Mouse (Mus musculus) right cerebral cortex, postnatal 25 days (tissue): Measurements from ENCODE around the gene Col6a6.
A peak's percentile ranks its signal among the peaks of the same experiment; 100 is the strongest.
"Not testable (repeated sequence)": the region's sequence is repeated elsewhere in the genome, so short reads cannot be mapped to it uniquely, and the experiment has no call there.

Experiments
- DNase-seq: peaks from one replicate; pipeline ENCODE4 v3.0.0; 2022

The Col6a6 gene

DNA sequence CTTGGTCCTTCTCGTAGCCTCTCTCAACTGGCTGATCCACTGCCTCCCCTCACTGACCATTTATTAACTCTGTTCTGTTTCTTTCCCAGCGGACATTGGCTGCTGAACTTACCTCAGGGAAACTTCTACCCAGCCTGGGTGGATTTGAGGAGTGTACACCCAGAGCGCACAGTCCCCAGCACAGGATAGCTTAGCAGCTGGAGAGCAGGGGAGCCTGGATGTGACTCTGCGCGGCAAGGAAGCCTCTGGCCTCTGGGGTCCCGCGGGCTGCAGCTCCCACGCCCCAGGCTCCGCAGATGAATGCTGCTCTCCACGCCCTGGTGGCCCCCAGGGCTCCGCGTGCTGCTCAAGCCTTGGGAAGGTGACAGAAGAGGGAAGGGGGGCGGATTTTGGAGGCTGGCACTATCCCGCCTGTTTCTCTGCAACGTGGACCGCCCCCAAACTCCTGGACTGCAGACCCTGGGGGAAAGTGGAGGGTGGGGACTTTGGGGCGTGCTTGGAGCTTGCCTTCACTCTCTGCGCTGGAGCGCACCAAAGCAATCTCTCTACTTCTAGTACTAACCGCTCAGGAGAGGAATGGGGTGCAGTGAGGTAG, at the start of gene Col6a6:
Gene Col6a6, minus strand, starts transcription at position 370 of the 595 bp plus-strand sequence.
- no peak for DNase-seq

DNA sequence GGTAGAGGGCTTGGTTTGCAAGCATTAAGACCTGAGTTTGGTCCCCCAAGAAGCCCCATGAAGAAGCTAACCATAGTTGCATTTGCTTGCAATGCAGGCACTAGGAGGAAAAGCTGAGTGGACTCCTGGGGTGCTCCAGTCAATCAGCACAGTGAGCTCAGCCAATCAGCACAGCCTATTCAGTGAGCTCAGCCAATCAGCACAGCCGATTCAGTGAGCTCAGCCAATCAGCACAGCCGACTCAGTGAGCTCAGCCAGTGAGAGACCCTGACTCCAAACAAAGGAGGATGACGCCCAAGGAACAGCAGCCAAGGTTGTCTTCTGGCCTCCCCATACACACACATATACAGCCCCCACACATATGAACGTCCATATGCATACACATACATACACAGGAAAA, 48.2 kb upstream of the Col6a6 start:
- no peak for DNase-seq

DNA sequence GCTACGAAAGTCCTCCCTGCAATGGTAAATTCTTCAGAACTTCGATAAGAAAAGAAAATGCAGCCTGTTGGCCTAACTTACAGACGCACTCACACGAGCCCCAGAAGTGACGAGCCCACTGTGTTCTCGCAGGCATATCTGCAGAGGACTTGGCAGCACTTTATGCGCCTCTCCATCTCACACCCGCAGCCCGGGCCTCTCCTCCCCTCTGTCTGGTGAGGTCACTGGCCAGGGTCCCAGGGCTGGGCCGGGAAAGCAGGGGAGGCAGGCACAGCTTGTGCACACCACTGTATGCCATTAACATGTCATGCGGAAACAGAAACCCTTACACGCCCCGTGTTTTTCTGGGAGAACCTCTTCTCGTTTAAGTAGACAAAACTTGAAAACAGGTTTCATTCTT, 43.7 kb upstream of the Col6a6 start:
- DNase-seq: no peak

DNA sequence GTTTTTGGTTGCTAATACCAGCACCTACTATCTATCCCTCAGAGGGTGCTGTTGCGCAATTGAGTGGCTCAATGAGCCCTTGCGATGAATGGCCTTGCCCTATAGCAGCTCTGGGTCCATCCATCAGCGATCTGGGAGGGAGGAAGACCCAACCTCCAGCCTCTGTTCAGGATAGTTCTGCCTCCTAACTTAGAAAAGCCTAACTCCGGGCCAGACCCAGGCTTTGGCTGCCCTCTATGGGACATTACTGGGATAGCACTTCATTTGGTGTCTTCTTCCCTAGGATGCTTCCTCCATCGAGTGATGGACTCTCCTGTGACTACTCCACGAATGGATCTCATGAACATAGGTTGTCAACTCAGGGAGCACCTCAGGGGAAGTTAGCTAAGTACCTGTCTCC, 29.8 kb upstream of the Col6a6 start:
- DNase-seq: peak; percentile 65

DNA sequence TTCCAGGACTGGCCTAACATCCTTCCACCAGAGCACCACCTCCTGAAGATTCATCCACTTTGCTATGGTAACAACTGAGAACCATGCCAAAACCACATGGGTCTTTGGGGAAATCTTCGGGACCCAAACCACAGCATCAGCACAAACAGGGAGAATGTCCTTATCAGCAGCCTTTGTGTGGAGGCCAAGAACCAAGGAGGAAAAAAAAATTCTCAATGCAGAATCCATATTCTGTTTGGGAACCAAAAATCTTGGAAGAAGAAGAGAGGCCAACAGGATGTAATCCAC, 24.8 kb upstream of the Col6a6 start:
- DNase-seq: no peak

DNA sequence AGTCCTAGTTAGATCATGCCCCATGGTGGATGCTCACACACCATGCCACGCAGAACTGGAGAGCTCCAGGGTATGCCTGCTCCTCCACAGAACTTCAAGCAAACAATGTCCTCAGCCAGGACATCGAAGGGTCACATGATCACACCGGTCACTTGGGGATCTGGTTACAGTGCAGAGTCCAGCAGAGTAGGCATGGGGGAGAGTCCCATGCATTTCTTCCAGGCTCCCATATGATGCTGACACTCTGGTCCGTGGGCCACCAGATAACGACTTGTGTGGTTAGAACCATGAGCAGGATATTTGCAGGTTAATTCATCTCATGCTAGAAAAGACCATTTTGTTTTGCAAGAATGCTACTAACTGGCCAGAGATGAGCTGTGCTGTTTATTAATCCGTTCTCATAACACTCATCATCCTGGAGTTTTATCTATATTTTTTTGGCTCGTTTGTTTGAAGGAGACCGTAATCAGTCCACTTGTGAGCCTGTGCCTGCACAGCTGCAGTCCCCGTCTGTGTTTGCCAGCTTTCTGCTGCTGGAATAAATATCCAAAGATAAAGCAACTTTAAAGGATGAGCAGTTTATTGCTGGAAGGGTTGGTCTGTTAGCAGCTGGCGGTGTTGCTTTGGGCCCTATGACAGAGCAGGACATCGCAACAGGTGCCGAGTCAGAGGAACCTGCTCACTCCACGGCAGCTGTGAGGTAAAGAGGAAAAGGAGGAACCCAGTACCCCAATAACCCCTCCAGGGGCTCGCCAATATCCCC, 24.2 kb upstream of the Col6a6 start:
- DNase-seq: no peak

DNA sequence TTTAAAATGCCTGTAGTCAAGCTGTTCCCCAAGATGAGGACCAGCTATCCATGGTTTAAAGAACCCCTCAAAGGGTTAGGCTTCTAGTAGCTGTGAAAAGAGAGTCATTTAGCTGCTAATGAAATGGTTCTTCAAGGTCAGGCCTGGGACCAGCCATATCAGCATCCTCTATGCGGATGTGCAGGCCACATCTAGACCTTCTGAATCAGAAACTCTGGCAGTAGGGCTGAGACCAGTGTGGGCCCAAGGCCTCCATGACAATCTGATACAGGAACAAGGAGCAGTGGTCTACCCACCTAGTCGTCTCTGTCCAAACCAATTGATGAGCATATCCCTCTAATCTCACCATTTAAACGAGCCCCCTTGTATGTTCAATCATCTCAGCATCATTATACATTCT, 23.1 kb upstream of the Col6a6 start:
- DNase-seq: no peak

DNA sequence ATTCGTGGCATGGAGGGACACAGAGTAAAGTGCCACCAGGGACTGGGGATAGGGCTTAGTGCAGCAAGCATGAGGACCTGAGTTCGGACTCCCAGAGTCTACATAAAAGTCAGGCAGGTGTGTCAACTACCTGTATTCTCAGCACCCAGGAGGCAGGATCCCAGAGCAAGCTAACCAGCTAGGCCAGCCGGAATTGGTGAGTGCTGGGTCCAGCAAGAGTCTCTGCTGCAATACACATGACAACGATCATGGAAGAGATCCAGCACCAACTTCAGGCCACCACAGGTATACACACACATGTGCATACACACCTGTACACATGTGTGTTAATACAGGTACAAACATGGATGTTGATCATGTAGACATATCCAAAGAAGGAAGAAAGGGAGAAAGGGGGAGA, 20.4 kb upstream of the Col6a6 start:
- no peak for DNase-seq

DNA sequence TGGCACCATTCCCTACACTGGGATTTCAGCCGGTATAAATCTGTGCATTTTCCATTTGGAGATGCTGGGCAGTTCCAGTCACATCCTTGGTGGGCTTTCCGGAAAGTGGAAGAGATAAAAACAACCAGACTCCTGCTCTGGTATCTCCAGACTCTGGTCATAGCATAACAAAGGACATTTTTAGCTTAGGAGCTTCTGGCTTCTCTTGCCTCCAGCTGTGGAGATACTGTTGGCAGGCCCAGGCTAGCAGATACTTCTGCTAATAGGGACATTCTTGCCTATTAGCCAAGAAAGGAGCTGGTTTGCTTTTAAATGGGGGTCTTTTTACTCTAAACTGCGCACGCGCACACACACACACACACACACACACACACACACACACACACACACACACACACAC, 19.3 kb upstream of the Col6a6 start:
- no peak for DNase-seq

DNA sequence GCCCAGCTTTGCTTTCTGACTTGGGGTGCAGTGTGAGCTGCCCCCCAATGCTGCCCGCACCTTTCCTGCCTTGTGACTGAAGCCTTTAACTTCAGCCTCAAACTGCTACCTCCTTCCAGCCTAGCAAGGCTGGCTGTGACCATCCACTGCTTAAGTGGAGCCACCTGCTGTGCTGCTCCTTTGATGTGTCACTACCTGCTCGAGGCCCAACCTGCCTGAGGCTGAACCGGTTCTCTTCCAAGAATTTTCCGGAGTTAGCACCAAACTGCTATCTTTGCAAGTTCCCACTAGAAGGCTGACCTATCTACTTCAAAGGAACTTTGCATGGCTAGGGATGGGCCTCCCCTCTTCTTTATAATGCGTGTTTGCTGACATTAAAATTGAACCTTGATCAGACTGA, 13.4 kb upstream of the Col6a6 start:
- DNase-seq: not testable (repeated sequence)

DNA sequence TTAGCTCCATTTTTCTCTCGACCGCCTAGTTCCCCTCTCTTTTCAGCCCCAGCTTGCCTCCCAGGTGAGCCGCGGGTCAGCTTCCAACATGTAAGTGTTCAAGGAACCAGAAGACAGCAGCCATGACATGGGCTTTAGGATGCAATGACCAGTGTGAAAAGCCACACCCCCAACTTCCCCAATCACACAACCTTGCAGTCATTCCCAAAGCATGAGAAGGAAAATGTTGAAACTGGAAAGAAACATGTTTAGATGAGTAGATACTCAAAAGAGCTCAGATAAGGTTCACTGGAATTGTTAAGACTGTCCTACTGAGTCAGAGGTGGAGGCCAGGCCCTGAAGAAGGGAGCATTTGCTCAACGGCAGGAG, 11.2 kb upstream of the Col6a6 start:
- DNase-seq: no peak

DNA sequence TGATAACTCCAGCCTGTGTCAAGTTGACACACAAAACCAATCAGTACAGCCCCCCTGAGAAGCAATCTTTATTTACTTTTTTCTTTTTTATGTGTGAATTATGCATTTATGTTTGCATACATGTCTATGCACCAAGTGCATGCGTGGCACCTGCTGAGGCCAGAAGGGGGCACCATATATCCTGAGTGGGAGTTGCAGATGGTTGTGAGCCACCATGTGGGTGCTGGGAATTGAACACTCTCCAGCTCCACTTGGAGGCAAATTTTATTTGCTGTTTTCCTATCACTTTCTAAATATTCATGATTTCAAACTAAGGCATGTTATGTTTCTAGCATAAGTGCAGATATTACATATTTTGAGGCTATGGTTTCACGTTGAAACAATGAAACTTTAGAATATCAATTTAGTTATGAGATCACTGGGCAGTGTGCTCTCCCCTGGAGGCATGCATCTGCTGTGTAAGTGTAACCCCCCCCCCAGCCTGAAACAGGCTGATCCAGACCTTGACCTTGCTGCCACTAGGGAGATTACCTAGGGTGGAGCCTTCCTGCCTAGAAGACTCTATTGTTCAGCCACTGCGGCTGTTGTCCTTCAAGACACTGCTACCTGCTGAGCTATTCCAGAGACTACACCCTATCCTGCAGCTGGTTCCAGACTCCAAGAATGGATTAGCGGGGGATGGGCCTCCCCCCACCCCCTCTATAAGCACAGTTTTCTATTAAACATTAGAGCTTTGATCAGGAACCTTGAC, 10.6 kb upstream of the Col6a6 start:
- DNase-seq: no peak

DNA sequence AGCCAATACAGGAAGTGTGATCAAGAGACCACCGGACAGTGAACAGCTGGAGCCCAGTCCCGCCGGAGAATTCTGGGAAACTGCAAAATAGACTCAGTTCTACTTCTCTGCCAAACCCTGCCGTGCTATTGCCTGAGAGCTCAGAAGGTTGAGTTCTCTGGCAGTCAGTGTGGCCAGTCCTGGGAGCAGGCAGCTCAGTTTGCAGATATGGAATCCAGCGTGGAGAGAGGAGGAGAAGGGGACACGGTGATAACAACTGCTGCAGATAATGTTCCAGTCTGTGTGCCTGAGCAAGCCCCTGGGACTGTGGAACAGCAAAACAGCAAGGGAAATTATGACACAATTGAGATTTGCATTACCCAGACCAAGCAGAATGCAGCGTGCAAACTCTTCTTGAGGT, 7.6 kb upstream of the Col6a6 start:
- DNase-seq: no peak

DNA sequence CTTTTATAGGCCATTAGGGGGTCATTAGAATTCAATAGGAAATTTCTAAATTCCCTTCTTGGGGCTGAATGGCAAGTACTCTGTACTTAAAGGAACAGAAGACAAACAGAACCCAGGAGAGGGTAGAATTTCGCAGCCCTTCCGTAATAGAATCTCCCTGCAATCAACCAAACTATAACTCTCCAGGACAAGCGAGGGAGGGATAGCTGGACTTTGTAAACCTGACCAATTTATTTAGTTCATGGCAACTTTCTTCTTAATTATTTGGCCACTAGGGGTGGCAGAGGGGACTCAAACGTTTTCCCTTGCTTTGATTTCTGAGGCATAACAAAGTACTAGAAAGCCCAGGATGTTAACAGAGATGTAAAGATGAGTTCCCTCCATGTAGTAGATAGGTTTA, 6.8 kb upstream of the Col6a6 start:
- DNase-seq: no peak

DNA sequence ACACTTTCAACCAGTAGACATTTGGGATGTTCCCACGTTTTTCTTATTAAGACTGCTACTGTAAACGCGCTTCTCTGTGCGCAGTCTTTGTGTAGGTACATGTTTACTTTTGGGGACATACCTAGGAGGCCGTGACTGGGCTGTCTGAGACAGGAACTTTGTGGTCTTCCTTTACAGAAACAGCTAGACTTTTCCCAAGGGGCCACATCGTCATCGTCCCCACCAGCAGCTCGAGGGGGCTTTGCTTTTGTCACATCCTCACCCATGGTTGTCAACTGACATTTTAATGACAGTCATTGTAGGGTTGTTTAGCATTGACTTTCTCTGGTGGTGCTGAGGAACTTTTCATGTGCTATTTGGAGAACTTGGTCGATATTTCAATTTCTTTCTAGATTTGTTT, 3.3 kb upstream of the Col6a6 start:
- no peak for DNase-seq

DNA sequence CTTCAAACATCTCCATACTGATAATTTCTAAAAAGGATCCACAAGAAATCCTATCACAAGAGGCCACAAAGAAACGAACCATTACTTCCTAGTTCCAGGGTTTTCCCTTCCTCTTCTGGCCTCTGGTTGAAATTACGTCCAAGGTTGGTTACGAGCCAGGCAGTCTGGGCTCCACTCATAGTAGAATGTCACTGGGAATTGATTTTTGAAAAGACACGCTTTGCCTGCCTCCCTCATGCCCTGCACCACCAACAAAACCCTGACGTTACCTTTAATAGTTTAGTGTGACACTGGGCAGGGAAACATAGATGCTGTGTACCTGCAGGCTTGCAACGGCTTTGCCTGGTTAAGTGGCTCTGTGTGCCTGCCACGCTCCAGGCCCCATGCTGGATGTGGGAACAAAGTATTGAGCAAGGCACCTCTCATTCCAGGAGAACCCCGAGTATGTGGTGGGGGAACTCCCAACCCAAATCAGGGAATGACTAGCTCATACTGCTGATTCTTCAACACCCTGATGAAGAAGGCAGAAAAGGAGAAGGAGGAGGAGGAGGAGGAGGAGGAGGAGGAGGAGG, 798 bp downstream of the Col6a6 start:
- DNase-seq: no peak

DNA sequence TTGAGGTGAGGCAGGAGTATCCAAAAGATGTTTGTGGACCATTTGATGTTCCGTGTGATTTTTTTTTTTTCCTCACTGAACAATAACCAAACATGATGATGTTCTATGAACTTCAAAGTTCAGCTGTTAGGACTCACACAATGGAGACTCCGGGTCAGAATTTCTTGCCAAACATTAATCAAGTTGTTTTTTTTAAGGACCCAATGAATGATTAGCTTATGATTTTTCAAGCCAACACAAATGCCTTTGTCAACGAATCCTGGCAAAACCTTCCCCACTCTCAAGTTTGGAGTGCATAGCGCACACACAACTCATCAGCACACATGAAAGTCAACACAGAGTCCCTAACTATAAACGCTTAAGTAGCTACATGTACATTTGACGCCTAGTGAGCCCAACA, 7.2 kb downstream of the Col6a6 start:
- no peak for DNase-seq

DNA sequence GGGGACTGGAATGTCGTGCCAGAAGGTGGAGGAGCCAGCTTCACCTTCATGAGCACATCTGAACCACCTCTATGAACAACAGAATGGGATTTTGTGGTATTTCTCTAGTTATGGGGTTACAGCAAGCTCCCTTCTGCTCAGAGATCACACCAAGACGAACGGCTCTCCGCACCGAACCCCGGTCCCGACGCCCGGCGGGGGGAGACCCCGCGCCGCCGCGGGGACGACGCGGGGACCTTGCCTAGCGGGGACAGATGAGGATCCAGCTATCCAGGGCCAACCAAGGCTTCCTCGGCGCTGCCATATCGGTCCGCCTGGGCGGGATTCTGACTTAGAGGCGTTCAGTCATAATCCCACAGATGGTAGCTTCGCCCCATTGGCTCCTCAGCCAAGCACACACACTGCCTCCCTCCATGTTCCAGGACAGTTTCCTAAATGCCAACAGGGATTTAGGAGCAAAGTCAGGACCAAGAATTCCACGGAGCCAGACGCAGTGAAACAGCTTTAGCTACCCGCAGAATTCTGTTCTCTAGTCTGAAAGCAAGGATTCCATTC, 8.7 kb downstream of the Col6a6 start:
- no peak for DNase-seq

DNA sequence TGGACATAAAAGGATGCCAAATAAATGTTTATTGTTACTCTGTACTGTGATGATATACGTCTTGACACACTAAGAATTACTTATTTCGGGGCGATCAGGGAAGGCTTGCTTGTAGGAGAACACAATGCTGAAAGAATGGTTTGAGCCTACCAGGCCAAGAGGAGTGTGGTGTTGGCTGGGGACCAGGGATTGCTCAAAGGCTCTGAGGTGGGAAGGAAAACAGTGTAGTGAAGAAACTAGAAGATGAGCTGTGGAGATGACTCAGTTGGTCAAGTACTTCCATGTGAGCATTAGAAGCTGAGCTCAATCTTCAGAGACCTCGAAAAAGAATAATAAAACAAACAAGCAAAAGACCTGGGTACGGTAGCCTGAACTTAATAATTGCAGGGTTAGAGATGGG, 13.5 kb downstream of the Col6a6 start:
- no peak for DNase-seq

DNA sequence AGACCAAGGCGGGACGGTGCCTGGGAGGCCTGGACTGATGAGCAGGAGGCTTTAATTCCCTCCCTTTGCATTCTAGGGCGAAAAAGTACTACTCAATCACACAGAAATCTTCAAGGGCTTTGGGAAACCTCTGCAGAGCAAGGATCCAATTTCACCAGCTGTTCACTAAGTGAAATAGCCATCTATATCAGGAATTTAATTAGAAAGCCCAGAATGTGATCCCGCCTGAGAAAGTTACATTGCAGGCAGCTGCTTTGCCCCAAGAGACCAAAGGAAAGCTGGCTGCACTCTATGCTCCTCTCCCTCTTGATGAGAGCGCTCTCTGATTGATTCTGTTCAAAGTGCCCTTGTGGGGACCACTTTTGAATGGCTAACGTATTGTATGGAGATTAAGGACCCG, 16.5 kb downstream of the Col6a6 start:
- DNase-seq: no peak

DNA sequence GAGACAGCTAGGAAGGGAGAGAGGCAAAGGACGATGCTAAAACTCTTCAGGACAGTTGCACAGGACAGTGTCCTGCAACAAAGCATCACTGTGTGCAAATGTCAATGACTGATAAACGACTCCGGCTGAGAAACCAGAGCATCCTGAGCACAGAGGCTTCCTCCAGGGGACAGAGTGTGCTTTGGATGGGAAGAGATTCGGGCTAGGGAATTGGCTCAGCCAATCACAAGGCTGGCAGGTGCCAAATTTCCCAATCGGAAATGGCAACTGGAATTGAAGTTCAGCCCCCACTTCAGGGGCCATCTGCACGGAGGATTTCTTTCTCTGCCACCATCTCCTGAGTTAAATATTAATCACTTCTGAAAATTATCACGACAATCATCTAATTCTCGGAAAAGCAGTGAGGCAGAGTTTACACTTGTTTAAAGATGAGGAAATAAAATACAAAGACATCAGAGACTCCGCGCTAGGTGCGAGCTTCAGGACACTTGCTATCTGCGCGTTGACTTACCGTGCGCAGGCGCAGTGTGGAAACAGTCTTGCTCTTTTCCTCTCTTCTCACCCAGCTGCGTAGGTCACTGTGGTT, 18.9 kb downstream of the Col6a6 start:
- no peak for DNase-seq

DNA sequence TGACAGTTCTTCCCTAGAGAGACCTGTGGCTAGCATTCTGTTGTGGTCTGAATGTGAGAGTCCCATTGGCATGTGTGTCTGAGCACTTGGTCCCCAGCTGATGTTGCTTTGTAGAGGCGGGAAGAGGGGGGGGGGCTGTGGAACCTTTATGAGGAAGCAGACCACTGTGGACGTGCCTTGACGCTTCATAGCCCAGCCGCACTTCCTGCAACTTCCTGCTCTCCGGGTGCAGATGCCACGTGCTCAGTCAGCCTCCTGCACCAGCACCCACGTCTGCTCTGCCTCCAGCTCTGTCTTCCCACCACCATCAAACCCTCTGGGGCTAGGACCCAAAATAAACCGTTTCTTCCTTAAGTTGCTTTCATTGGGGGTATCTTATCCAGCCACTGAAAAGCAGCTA, 24.5 kb downstream of the Col6a6 start:
- DNase-seq: no peak

DNA sequence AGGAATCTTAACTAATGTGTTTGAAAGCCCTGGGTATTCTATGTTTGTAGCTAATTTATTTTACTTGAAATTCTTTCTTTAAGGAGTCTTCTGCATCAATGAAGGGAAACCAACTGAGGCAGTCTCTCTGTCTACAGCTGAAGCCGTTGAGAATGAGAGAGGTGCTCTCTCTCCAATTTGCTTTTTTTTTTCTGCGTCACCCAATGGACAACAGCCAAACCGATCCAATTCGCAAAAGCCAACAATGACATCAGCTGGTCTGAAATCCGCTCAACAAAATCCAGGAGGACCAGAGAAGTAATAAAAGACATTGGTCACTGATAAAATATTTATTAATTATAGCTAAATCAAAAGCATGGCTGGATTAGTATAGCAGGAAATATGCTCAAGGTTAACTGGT, 26.5 kb downstream of the Col6a6 start:
- DNase-seq: no peak

DNA sequence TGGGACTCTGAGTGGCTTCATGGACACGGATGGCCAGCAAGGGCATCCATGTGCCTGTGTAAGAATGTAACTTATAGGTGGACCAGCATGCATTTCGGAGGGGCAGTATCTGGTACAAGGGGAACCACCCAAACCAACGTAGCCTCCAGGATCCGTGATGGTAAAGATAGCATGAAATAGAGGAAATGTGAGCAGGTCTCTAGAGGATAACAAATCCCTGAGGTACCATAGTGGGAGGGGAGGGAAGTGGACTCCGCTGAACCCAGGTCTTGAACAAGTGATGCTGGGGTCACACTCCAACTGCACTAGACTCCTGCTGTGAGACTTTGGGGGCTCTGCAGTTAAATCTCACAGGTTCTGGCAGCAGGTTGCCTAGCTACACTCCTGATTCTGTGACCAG, 27.7 kb downstream of the Col6a6 start:
- no peak for DNase-seq
